Mouse (Mus musculus) thymus, adult 2 months (tissue): ENCODE data around the gene Arnt2. TPM values are rescaled to one million over a fixed set of nuclear protein-coding genes. Genes with fewer than 3 reads are reported as not detected.

Experiments used
- DNase-seq: peaks from one replicate; pipeline ENCODE4 v3.0.0; 2021
- H3K27ac ChIP-seq: fragments of 200-500 bp; 2 replicates; pipeline ENCODE4 v1.5.1; 2012; ENCODE audit warnings: low read length, control low read depth; ENCODE audit not compliant: control insufficient read depth, insufficient read depth
- H3K27me3 ChIP-seq: fragments of 200-500 bp; 2 replicates; pipeline ENCODE4 v1.6.1; 2012; ENCODE audit warnings: mild to moderate bottlenecking, low read length, moderate library complexity, mixed read lengths; ENCODE audit not compliant: control insufficient read depth, insufficient read depth
- H3K36me3 ChIP-seq: fragments of 200-500 bp; 2 replicates; pipeline ENCODE4 v1.6.1; 2012; ENCODE audit warnings: mild to moderate bottlenecking, low read length, moderate library complexity; ENCODE audit not compliant: control insufficient read depth, insufficient read depth
- H3K4me1 ChIP-seq: fragments of 200-500 bp; replicated peaks from 2 replicates; pipeline ENCODE4 v1.6.1; 2012; ENCODE audit warnings: low read length; ENCODE audit not compliant: control insufficient read depth, insufficient read depth
- H3K4me3 ChIP-seq: fragments of 200-500 bp; 2 replicates; pipeline ENCODE4 v1.5.1; 2012; ENCODE audit warnings: mild to moderate bottlenecking, low read length, control low read depth, moderate library complexity; ENCODE audit not compliant: control insufficient read depth, insufficient read depth
- CTCF ChIP-seq: fragments of 200-500 bp; IDR thresholded peaks from 2 replicates; pipeline ENCODE4 v1.5.1; 2012; ENCODE audit warnings: mild to moderate bottlenecking, control low read depth, low read length, moderate library complexity, borderline replicate concordance; ENCODE audit not compliant: control insufficient read depth, poor library complexity, insufficient read depth; ENCODE audit errors: extremely low read depth
- POLR2A ChIP-seq: fragments of 200-500 bp; IDR thresholded peaks from 2 replicates; pipeline ENCODE4 v1.6.1; 2012; ENCODE audit warnings: mild to moderate bottlenecking, low read length, control low read depth, moderate library complexity; ENCODE audit not compliant: control insufficient read depth, poor library complexity, insufficient read depth; ENCODE audit errors: extremely low read depth
- WGBS: fragments of 180-500 bp; shearing (Covaris S2); methylation state at CpG from one replicate; pipeline ENCODE4 v1.1.7; 2018; 5-methylcytosine and 5-hydroxymethylcytosine counted together
- polyA plus RNA-seq: library from polyadenylated mRNA; depleted of rRNA; stranded (reverse); fragments of >200 nt; gene quantifications from 2 replicates; pipeline ENCODE4 v1.2.3, GENCODE M21; 2012

Arnt2 gene
- polyA plus RNA-seq, 1 experiment, result 1.9 TPM

GRCm38 (mm10) chr7:84401641-84402455 lies 8.1 kb downstream of the Arnt2 start:
- H3K4me3 ChIP-seq, result no peak overlapping the region
- no peak for DNase-seq
- no peak overlapping the region for H3K27ac ChIP-seq
- H3K4me1 ChIP-seq, result no peaks in the 10 kb centered on the region
- H3K36me3 ChIP-seq, result no peaks in the 10 kb centered on the region
- TF ChIP-seq POLR2A (no peak), CTCF (no peak)
- WGBS, result 81% methylated on average over 9 of the region's 9 CpGs
- H3K27me3 ChIP-seq, result no peaks in the 10 kb centered on the region

GRCm38 (mm10) chr7:84397320-84397719 lies 12.7 kb downstream of the Arnt2 start:
- Histone ChIP-seq H3K4me1 (no peaks in the 10 kb centered on the region), H3K27me3 (no peaks in the 10 kb centered on the region), H3K36me3 (no peaks in the 10 kb centered on the region), H3K4me3 (no peak overlapping the region), H3K27ac (no peak overlapping the region)
- 90% methylated on average over 1 of the region's 1 CpGs for WGBS
- DNase-seq, result no peak
- TF ChIP-seq CTCF (no peak), POLR2A (no peak)

GRCm38 (mm10) chr7:84396581-84396980 lies 13.4 kb downstream of the Arnt2 start:
- no peaks in the 10 kb centered on the region for H3K36me3 ChIP-seq

GRCm38 (mm10) chr7:84387826-84388225 lies 22.1 kb downstream of the Arnt2 start:
- no peak overlapping the region for H3K27ac ChIP-seq
- WGBS, result 89% methylated on average over 3 of the region's 3 CpGs
- H3K4me3 ChIP-seq, result no peak overlapping the region
- no peaks in the 10 kb centered on the region for H3K36me3 ChIP-seq
- H3K4me1 ChIP-seq, result no peaks in the 10 kb centered on the region
- H3K27me3 ChIP-seq, result no peaks in the 10 kb centered on the region
- TF ChIP-seq POLR2A, result no peak
- TF ChIP-seq CTCF, result no peak
- DNase-seq, result no peak

More at GRCm38 (mm10) chr7:84396581-84396980, 13.4 kb downstream of the Arnt2 start:
- WGBS, result 95% methylated on average over 3 of the region's 3 CpGs
- H3K4me1 ChIP-seq, result no peaks in the 10 kb centered on the region
- TF ChIP-seq CTCF, result no peak
- TF ChIP-seq POLR2A, result no peak
- H3K4me3 ChIP-seq, result no peak overlapping the region
- H3K27ac ChIP-seq, result no peak overlapping the region
- no peak for DNase-seq
- no peaks in the 10 kb centered on the region for H3K27me3 ChIP-seq

- H3K27me3 ChIP-seq, result no peaks in the 10 kb centered on the region
- no peaks in the 10 kb centered on the region for H3K36me3 ChIP-seq
- H3K4me3 ChIP-seq, result no peak overlapping the region
- H3K27ac ChIP-seq, result no peak overlapping the region
- WGBS, result 4% methylated on average over 1 of the region's 1 CpGs
- TF ChIP-seq POLR2A, result no peak
- no peak for TF ChIP-seq CTCF
- DNase-seq, result no peak
- no peaks in the 10 kb centered on the region for H3K4me1 ChIP-seq
Observed at GRCm38 (mm10) chr7:84386472-84386871, 23.5 kb downstream of the Arnt2 start.

GRCm38 (mm10) chr7:84384778-84385177 lies 25.2 kb downstream of the Arnt2 start:
- WGBS, result 90% methylated on average over 4 of the region's 4 CpGs
- no peak for TF ChIP-seq CTCF
- TF ChIP-seq POLR2A, result no peak
- no peaks in the 10 kb centered on the region for H3K36me3 ChIP-seq

More at GRCm38 (mm10) chr7:84384778-84385177, 25.2 kb downstream of the Arnt2 start:
- Histone ChIP-seq H3K4me3 (no peak overlapping the region), H3K27me3 (no peaks in the 10 kb centered on the region), H3K27ac (no peak overlapping the region), H3K4me1 (no peaks in the 10 kb centered on the region)
- no peak for DNase-seq
